Mouse (Mus musculus) heart, postnatal 14 days (tissue): ENCODE data around the gene Eno1. TPM values are rescaled to one million over a fixed set of nuclear protein-coding genes. Genes with fewer than 3 reads are reported as not detected.
A peak's percentile ranks its signal among the peaks of the same experiment; 100 is the strongest.
"Not testable (repeated sequence)": the region's sequence is repeated elsewhere in the genome, so short reads cannot be mapped to it uniquely, and the experiment has no call there.

Experiments
- DNase-seq, 2 experiments: peaks; one replicate each; pipeline ENCODE4 v3.0.0; 2021 to 2022
- intact Hi-C: fragments of 180-260 bp; cut with DNase I; formaldehyde crosslinking; loops from one replicate; pipeline ENCODE4 v1.15.1; 2025
- total RNA-seq, 2 experiments: library from RNA; stranded (reverse); gene quantifications; 2 replicates each; pipeline ENCODE4 v1.2.3; 2021

Gene Eno1
- total RNA-seq, 2 experiments from 2014 or later: 165 to 170 TPM

GRCm38 (mm10) chr4:150245876-150246275, 9.4 kb downstream of the Eno1 start:
- DNase-seq: peak in 1 of 2 experiments; percentile 45
- intact Hi-C loops: no loop called here

DNA sequence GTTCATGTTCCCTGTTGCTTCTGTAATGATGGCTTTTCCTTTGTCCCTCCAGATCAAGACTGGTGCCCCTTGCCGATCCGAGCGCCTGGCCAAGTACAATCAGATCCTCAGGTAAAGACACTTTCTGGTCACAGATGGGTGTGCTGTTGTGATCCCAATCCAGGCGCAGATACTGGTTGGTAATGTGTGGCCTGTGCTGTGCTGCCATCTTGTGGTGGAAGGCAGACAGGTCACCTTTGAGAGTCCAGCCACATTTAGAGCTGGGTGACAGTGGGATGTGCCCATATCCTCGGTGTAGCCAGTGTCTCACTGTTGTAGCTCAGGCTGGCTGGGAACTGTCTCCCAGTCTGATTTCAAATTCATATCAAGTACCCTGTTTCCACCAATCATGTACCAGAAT, 11.5 kb downstream of the Eno1 start:
- peak; percentile 68 to 80 for DNase-seq
- intact Hi-C loops: loop anchor here (2.0 kb wide), 1 partner anchor 71 kb away; no protein-coding TSS in a partner anchor

DNA sequence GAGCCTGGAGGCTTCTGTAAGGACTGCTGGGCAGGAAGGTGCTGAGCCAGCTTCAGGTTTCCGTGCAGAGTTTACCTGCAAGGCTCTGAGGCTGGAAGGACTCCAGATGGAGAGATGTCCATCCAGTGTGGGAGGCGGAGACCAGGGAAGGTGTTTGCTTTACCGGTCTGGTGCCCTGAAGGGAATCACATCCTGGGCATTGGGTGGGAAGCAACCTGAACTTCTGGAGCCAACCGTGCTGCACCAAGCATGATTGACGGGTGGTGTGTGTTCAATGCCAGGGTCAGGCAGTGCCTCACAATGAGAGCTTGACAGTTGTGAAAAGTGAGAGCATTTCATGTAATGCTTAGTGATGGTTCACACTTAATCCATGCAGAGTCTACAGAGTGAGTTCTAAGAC, 12.4 kb downstream of the Eno1 start:
- intact Hi-C loops: loop anchor here (2.0 kb wide), 1 partner anchor 72 kb away; no protein-coding TSS in a partner anchor
- no peak for DNase-seq

- intact Hi-C loops: loop anchor here (2.0 kb wide), 1 partner anchor 73 kb away; no protein-coding TSS in a partner anchor
- no peak for DNase-seq
Observed at GRCm38 (mm10) chr4:150249731-150250270, 13.3 kb downstream of the Eno1 start.

DNA sequence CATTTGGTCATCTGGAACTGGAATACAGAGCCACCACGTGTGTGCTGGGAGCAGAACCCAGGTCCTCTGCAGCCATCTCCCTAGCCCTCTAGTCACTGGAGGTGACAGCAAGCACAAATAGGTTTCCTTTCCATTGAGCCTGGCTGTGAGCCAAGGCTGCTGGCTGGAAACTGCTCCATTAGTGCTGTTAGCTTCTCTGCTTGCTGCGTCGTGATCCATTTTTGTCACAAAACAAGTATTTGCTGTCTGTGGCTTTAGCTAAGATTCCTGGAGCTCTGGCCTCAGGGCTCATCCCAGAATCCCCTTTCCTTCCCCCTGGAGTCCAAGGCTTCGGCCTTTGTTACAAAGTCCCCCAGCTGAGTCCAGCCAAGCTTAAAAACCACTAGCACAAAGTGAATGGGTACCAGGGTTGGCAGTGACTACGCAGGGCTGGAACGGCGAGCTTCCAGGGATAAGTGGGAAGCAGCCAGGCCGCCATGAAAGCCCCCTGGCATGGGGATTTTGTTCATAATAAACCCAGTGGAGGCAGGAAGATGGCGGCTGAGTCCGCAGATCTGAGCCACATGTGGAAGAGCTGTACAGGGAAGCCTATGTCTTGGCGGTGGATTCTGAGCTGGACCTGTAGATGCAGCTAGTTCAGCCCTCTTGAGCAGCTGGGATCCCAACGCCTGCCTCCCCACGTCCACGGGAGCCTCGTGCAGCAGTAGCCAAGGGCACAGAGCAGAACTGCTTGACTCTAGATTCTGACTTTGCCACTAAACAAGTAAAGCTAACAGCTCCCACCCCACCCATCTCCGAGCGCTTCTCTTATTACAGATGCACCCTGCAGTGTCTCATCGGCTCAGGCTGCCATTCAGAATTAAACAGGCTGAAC, 14.3 kb downstream of the Eno1 start:
- peak; percentile 41 to 49 for DNase-seq
- intact Hi-C loops: no loop called here

DNA sequence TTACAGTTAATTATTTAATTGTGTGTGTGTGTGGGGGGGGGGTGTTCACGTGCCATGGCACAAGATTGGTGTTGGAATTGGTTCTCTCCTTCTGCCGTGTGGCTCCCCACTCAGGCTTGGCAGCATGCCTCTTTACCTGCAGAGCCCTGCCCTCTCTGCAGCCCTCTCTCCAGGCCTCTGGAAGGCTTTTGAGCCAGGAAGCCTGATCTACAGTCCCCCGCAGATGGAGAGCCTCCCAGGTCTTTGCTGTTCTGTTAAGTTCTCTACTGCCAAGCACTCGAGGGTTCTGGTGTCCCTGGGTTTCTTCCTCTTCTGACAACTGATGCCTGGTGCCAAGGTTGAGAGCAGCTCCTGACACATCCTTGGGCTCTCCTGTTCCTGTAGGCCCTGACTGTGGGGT, 17.9 kb downstream of the Eno1 start:
- DNase-seq: no peak
- intact Hi-C loops: no loop called here

- intact Hi-C loops: loop anchor here (5.0 kb wide), 2 partner anchors 67 to 372 kb away; no protein-coding TSS in a partner anchor
Observed at GRCm38 (mm10) chr4:150255181-150255580, 18.7 kb downstream of the Eno1 start.

DNA sequence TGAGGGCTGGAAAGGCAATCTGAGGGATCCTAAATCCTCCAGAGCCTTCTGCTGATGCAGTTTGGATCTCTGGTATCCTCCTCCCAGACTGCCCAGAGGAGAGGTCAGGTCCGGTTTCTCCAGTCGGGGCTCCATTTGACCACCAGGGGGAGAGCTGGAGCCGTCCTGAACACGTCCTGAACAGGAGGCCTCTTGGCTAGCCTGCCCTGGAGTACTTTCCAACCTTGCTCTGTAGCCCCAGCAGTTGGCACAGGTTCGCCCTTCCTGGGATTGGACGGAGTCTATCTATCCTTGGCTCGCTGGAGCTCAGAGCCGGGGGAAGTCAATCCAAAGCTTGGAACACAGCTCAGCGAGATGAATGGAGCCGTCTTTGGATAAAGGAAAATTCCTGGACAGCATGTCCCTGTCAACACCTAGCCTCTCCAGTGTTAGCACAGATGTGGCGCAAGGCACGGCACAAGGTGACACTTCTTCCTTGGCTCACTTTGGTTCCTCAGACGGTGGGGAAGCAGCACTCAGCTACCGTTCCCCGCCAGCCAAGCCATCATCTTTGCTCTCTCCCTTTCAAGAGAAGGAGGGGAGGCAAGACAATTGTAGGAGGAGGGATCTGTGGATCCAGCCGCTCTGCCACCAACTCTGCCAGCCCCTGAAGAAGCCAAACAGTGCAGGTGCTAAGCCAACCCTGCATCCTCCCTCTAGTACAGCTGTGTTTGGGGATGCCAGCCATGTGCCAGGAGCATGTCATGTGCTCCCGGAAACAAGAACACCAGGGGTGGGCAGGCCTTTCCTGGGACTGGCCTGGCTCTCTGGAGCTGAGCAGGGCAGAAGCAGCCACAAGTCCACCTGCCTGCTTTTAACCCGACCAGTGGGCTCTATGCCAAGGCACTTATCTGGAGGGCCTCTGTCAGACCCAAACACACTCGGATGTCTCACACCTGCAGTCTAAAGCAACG, 21.0 kb downstream of the Eno1 start:
- intact Hi-C loops: loop anchor here (2.0 to 5.0 kb wide), 5 partner anchors 21 to 370 kb away; no protein-coding TSS in a partner anchor
- peak; percentile 89 to 95 for DNase-seq

More at GRCm38 (mm10) chr4:150255181-150255580, 18.7 kb downstream of the Eno1 start:
- no peak for DNase-seq

DNA sequence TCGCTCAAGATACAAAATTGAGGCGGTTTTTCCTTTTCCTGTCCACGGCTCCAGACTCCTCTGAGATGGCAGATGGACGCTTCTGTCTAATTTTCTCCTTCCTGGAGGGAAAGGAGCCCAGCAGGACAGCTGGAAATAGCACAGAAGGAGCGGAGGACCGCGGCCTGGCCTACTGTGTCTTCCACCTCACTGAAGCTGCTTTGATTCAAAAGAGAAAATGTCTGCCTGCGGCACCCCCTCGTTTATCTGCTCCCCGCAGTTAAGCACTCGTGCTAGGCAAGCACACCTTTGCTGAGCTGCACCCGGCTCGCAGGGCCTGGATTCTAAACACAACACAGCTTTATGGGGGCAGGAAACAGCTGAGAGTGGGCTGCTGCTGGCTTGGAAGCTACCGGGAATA, 21.9 kb downstream of the Eno1 start:
- intact Hi-C loops: loop anchor here (2.0 to 5.0 kb wide), 3 partner anchors 20 to 369 kb away; no protein-coding TSS in a partner anchor
- DNase-seq: no peak

GRCm38 (mm10) chr4:150259577-150259976, 23.1 kb downstream of the Eno1 start:
- DNase-seq: no peak
- intact Hi-C loops: loop anchor here (2.0 to 5.0 kb wide), 3 partner anchors 19 to 368 kb away; no protein-coding TSS in a partner anchor

DNA sequence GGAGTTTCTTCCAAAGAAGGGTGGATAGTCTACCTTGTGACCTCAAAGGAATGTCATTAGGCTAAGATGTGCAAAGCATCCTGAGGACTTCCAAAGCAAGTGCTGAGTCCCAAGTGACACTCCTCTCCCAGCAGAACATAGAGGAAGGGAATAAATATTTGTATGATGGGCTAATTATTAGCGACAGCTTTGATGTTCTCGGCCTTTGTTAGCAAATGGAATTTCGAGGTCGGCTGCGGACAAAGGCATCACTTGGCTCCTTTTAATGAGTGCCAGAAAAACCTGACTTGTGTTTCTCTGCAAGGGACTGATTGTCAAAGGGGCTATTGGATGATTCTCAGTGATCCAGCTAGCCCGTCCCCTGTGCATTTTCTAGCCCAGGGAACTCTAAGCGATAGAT, 23.6 kb downstream of the Eno1 start:
- no peak for DNase-seq
- intact Hi-C loops: no loop called here

DNA sequence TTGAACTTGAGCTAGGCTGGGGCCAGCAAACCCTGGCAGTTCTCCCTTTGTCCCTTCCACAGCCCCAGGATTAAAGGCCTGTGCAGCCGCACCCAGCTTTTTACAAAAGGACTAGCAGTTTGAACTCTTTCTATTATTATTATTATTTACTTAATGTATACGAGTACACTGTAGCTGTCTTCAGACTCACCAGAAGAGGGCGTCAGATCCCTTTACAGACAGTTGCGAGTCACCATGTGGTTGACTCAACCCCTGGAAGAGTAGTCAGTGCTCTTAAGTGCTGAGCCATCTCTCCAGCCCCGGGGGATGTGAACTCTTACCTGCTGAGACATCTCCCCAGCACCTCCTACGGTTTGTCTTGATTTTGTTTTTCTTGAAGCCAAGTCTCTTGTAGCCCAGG, 24.2 kb downstream of the Eno1 start:
- intact Hi-C loops: no loop called here
- no peak for DNase-seq

GRCm38 (mm10) chr4:150262301-150262700, 25.8 kb downstream of the Eno1 start:
- intact Hi-C loops: no loop called here
- no peak for DNase-seq

- intact Hi-C loops: loop anchor here (2.0 kb wide), 1 partner anchor 16 kb away; the partner anchor contains the start of gene Rere
Observed at GRCm38 (mm10) chr4:150264903-150265302, 28.4 kb downstream of the Eno1 start.

DNA sequence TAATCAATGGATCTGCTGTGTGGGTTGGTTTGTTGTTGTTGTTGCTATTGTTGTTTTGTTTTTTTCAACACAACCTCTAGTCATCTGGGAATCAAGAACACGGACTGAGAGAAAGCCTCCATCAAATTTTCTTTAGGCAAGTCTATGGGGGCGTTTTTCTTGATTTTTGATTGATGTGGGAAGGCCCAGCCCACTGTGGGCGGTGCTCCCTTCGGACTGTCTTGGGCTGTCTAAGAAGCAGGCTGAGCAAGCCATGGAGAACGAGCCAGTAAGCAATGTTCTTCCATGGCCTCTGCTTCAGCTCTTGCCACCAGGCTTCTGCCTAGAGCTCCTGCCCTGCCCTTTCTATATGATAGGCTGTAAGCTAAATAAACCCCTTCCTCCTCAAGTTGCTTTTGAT, 28.9 kb downstream of the Eno1 start:
- DNase-seq: no peak
- intact Hi-C loops: loop anchor here (2.0 kb wide), 1 partner anchor 15 kb away; the partner anchor contains the start of gene Rere

More at GRCm38 (mm10) chr4:150264903-150265302, 28.4 kb downstream of the Eno1 start:
- DNase-seq: peak in 1 of 2 experiments; percentile 47

- intact Hi-C loops: no loop called here
- DNase-seq: no peak
Observed at GRCm38 (mm10) chr4:150266655-150267223, 30.2 kb downstream of the Eno1 start.

DNA sequence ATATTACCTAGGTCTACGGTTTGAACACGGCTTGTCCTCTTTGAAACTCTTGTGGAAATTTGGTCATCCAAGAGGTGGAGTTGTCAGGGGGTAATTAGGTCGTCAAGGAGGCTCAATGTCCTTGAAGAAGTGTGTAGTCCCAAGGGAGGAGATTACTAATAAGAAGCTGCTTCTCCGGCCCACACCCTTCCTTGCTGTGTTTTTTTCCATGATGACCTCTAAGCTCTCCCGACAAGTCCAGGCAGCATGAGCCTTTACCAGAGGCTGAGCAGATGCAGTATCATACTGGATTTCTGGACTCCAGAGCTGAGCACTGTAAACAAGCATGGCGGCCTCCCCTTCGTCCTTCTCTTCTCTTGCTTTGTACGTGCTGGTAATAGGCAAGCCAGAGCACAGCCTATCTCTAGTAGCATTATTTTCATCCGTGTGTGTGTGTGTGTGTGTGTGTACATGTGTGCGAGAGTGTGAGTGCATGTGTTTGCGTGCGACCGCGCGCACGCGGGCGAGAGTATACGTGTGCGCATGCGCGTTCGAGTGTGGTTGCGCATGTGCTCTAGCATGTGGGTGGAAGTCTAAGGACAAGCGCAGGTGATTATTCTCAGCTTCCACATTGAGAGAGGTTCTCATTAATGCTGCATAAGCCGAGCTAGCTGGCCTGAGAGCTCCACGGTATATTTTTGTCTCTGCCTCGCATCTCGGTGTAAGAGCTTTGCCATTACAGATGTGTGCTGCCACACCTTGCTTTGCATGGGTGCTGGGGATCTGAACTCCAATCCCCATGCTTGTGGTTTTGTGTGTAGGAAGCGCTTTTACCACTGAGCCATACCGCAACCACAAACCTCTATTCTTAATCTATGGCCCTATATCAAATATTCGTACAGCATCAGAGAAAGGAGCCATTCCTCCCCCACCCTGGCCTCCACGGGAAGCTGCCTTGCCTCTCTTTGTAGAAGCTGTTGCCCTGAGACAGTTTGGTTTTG, 32.4 kb downstream of the Eno1 start:
- no peak for DNase-seq
- intact Hi-C loops: no loop called here

DNA sequence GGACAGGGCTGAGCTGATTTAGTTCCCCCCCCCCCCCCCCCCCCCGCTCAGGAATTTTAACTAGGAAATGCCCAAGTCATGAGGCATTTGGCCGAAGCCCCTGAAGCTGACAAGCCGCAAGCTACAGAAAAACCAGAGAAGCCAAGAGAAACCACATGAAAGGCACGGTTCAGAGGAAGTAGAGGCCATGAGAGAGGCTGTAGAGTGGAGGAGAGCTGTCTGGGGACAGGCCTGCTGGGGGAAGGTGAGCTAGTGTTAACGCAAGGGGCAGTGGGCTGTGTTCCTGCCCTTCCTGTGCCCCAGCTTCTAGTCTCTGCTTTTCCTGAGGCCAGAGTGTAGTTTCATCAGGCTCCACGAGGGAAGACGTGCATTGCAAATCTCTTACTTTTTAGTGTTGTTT, 33.2 kb downstream of the Eno1 start:
- intact Hi-C loops: no loop called here

GRCm38 (mm10) chr4:150270718-150271117, 34.2 kb downstream of the Eno1 start:
- intact Hi-C loops, DNase-seq: not testable (repeated sequence)

More for the DNA sequence above, 33.2 kb downstream of the Eno1 start:
- no peak for DNase-seq
